Mouse (Mus musculus) intestine, embryonic 14.5 days (tissue): ENCODE results near the gene Plk4. TPM values are rescaled to one million over a fixed set of nuclear protein-coding genes. Genes with fewer than 3 reads are reported as not detected.

Experiments used
- polyA plus RNA-seq: library from polyadenylated mRNA; unstranded; fragments of >200 nt; fragmentation: Nextera tagmentation; extraction: Ambion mirVana; gene quantifications from 2 replicates; pipeline ENCODE4 v1.2.1, GENCODE M21; 2014

Gene Plk4
- polyA plus RNA-seq, 1 experiment from 2014 or later: 51.4 TPM

Other genes starting within 250 kb of the Plk4 start
- 0.14 TPM in 1 of 2 replicates, not detected in the other for gene Slc25a31, start 91.2 kb upstream of the Plk4 start, polyA plus RNA-seq
- gene Hspa4l, start 55.5 kb upstream of the Plk4 start, polyA plus RNA-seq: 11.6 and 13.9 TPM in 2 replicates
- 5.4 and 6.2 TPM in 2 replicates for gene Mfsd8, start 46.9 kb downstream of the Plk4 start, polyA plus RNA-seq
- gene Abhd18, start 47.0 kb downstream of the Plk4 start, polyA plus RNA-seq: 5.7 and 8.8 TPM in 2 replicates
- gene 1700034I23Rik, start 102.5 kb downstream of the Plk4 start, polyA plus RNA-seq: 0.41 and 0.42 TPM in 2 replicates
- 6.2 and 6.3 TPM in 2 replicates for gene Larp1b, start 149.8 kb downstream of the Plk4 start, polyA plus RNA-seq